Mouse (Mus musculus): ENCODE data around the gene Usp6nl. TPM values are rescaled to one million over a fixed set of nuclear protein-coding genes. Genes with fewer than 3 reads are reported as not detected.

The Usp6nl gene
- polyA plus RNA-seq, 1 experiment, result 6.8 TPM

GRCm38 (mm10) chr2:6444723-6445169, 122.3 kb downstream of the Usp6nl start:
- WGBS, result 50% methylated on average over 4 of the region's 4 CpGs
- peaks cover 14% of the 10 kb centered on the region for H3K36me3 ChIP-seq (ENCODE audit: control insufficient read depth, insufficient read depth, low read length)
- peaks cover 2% of the 10 kb centered on the region; the same call in 1 of the 2 replicates for H3K4me1 ChIP-seq (ENCODE audit: control insufficient read depth, insufficient read depth, insufficient read length)
- H3K27ac ChIP-seq (ENCODE audit: insufficient read depth, low read length), result no peak overlapping the region
- no peak for TF ChIP-seq POLR2A (IDR thresholded peaks at IDR 0.05; ENCODE audit: low read depth, low read length)
- no peak for TF ChIP-seq CTCF (IDR thresholded peaks at IDR 0.05; ENCODE audit: extremely low read depth, insufficient read depth, insufficient read length, insufficient replicate concordance)
- no peak overlapping the region for H3K4me3 ChIP-seq (ENCODE audit: extremely low read depth, insufficient read depth, insufficient read length)
- H3K27me3 ChIP-seq (ENCODE audit: control insufficient read depth, insufficient read depth, low read length), result no peaks in the 10 kb centered on the region
- DNase-seq (ENCODE audit: low read depth in 1 of 2, low spot score in 2 of 2), result no peak

GRCm38 (mm10) chr2:6445858-6446257, 123.4 kb downstream of the Usp6nl start:
- TF ChIP-seq POLR2A (IDR thresholded peaks at IDR 0.05; ENCODE audit: low read depth, low read length) (no peak), CTCF (IDR thresholded peaks at IDR 0.05; ENCODE audit: extremely low read depth, insufficient read depth, insufficient read length, insufficient replicate concordance) (no peak)
- no peak for DNase-seq (ENCODE audit: low read depth in 1 of 2, low spot score in 2 of 2)
- Histone ChIP-seq H3K36me3 (ENCODE audit: control insufficient read depth, insufficient read depth, low read length) (peaks cover 9% of the 10 kb centered on the region), H3K4me1 (ENCODE audit: control insufficient read depth, insufficient read depth, insufficient read length) (peaks cover 2% of the 10 kb centered on the region; the same call in 1 of the 2 replicates), H3K4me3 (ENCODE audit: extremely low read depth, insufficient read depth, insufficient read length) (no peak overlapping the region), H3K27ac (ENCODE audit: insufficient read depth, low read length) (no peak overlapping the region), H3K27me3 (ENCODE audit: control insufficient read depth, insufficient read depth, low read length) (no peaks in the 10 kb centered on the region)
- WGBS, result 95% methylated on average over 4 of the region's 4 CpGs

- Histone ChIP-seq H3K4me3 (ENCODE audit: extremely low read depth, insufficient read depth, insufficient read length) (no peak overlapping the region), H3K36me3 (ENCODE audit: control insufficient read depth, insufficient read depth, low read length) (no peaks in the 10 kb centered on the region), H3K4me1 (ENCODE audit: control insufficient read depth, insufficient read depth, insufficient read length) (peaks cover 2% of the 10 kb centered on the region; the same call in 1 of the 2 replicates), H3K27me3 (ENCODE audit: control insufficient read depth, insufficient read depth, low read length) (no peaks in the 10 kb centered on the region), H3K27ac (ENCODE audit: insufficient read depth, low read length) (no peak overlapping the region)
- 48% methylated on average over 2 of the region's 2 CpGs for WGBS
- no peak for DNase-seq (ENCODE audit: low read depth in 1 of 2, low spot score in 2 of 2)
- TF ChIP-seq POLR2A (IDR thresholded peaks at IDR 0.05; ENCODE audit: low read depth, low read length), result no peak
These were observed 126.4 kb downstream of the Usp6nl start for GRCm38 (mm10) chr2:6448880-6449279.

- Histone ChIP-seq H3K4me1 (ENCODE audit: control insufficient read depth, insufficient read depth, insufficient read length) (peaks cover 2% of the 10 kb centered on the region; the same call in 1 of the 2 replicates), H3K4me3 (ENCODE audit: extremely low read depth, insufficient read depth, insufficient read length) (no peak overlapping the region), H3K27ac (ENCODE audit: insufficient read depth, low read length) (no peak overlapping the region), H3K27me3 (ENCODE audit: control insufficient read depth, insufficient read depth, low read length) (no peaks in the 10 kb centered on the region), H3K36me3 (ENCODE audit: control insufficient read depth, insufficient read depth, low read length) (no peaks in the 10 kb centered on the region)
- 78% methylated on average over 3 of the region's 3 CpGs for WGBS
- no peak for TF ChIP-seq POLR2A (IDR thresholded peaks at IDR 0.05; ENCODE audit: low read depth, low read length)
- no peak for TF ChIP-seq CTCF (IDR thresholded peaks at IDR 0.05; ENCODE audit: extremely low read depth, insufficient read depth, insufficient read length, insufficient replicate concordance)
- DNase-seq (ENCODE audit: low read depth in 1 of 2, low spot score in 2 of 2), result no peak
These were observed 127.2 kb downstream of the Usp6nl start for GRCm38 (mm10) chr2:6449656-6450055.

- Histone ChIP-seq H3K4me1 (ENCODE audit: control insufficient read depth, insufficient read depth, insufficient read length) (no peaks in the 10 kb centered on the region), H3K27ac (ENCODE audit: insufficient read depth, low read length) (no peak overlapping the region), H3K27me3 (ENCODE audit: control insufficient read depth, insufficient read depth, low read length) (no peaks in the 10 kb centered on the region), H3K36me3 (ENCODE audit: control insufficient read depth, insufficient read depth, low read length) (no peaks in the 10 kb centered on the region), H3K4me3 (ENCODE audit: extremely low read depth, insufficient read depth, insufficient read length) (no peak overlapping the region)
- TF ChIP-seq CTCF (IDR thresholded peaks at IDR 0.05; ENCODE audit: extremely low read depth, insufficient read depth, insufficient read length, insufficient replicate concordance), result no peak
- TF ChIP-seq POLR2A (IDR thresholded peaks at IDR 0.05; ENCODE audit: low read depth, low read length), result no peak
- no peak for DNase-seq (ENCODE audit: low read depth in 1 of 2, low spot score in 2 of 2)
- WGBS, result 70% methylated on average over 3 of the region's 3 CpGs
These were observed 128.1 kb downstream of the Usp6nl start for GRCm38 (mm10) chr2:6450544-6450943.

GRCm38 (mm10) chr2:6454941-6455516, 132.6 kb downstream of the Usp6nl start:
- 56% methylated on average over 7 of the region's 7 CpGs for WGBS
- H3K27me3 ChIP-seq (ENCODE audit: control insufficient read depth, insufficient read depth, low read length), result no peaks in the 10 kb centered on the region
- H3K27ac ChIP-seq (ENCODE audit: insufficient read depth, low read length), result no peak overlapping the region
- TF ChIP-seq POLR2A (IDR thresholded peaks at IDR 0.05; ENCODE audit: low read depth, low read length) (no peak), CTCF (IDR thresholded peaks at IDR 0.05; ENCODE audit: extremely low read depth, insufficient read depth, insufficient read length, insufficient replicate concordance) (no peak)
- no peak for DNase-seq (ENCODE audit: low read depth in 1 of 2, low spot score in 2 of 2)
- no peaks in the 10 kb centered on the region for H3K4me1 ChIP-seq (ENCODE audit: control insufficient read depth, insufficient read depth, insufficient read length)
- H3K36me3 ChIP-seq (ENCODE audit: control insufficient read depth, insufficient read depth, low read length), result no peaks in the 10 kb centered on the region
- no peak overlapping the region for H3K4me3 ChIP-seq (ENCODE audit: extremely low read depth, insufficient read depth, insufficient read length)

GRCm38 (mm10) chr2:6459282-6460047, 137.0 kb downstream of the Usp6nl start:
- Histone ChIP-seq H3K4me1 (ENCODE audit: control insufficient read depth, insufficient read depth, insufficient read length) (no peaks in the 10 kb centered on the region), H3K4me3 (ENCODE audit: extremely low read depth, insufficient read depth, insufficient read length) (no peak overlapping the region), H3K36me3 (ENCODE audit: control insufficient read depth, insufficient read depth, low read length) (no peaks in the 10 kb centered on the region), H3K27ac (ENCODE audit: insufficient read depth, low read length) (no peak overlapping the region), H3K27me3 (ENCODE audit: control insufficient read depth, insufficient read depth, low read length) (no peaks in the 10 kb centered on the region)
- TF ChIP-seq CTCF (IDR thresholded peaks at IDR 0.05; ENCODE audit: extremely low read depth, insufficient read depth, insufficient read length, insufficient replicate concordance), result no peak
- TF ChIP-seq POLR2A (IDR thresholded peaks at IDR 0.05; ENCODE audit: low read depth, low read length), result no peak
- 68% methylated on average over 13 of the region's 13 CpGs for WGBS
- peak in 1 of 2 experiments; percentile 32 for DNase-seq (ENCODE audit: low read depth in 1 of 2, low spot score in 2 of 2)

Measured in spleen, adult 2 months (tissue).